19 mouse cellular contexts compared by ENCODE assay signal in the genomic region with DNA sequence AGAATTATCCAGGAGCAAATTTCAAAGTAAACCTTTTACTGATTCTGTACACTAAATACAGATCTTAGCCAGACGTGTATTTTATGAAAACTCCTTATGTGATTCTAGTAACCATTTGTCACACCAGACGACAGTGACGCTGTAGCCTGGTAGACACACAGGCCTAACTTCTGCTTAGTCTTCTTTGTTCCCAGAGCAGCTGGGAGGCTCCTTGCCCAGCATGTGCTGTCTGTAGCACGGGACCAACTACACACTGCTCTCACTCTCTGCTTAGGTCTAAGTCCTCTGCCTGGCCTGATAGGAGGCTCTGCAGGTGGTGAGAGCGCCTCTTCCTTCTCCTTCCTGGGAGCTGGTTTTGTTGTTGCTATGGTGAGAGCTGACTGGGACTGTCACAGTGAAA. TPM values are rescaled to one million over a fixed set of nuclear protein-coding genes. Genes with fewer than 3 reads are reported as not detected.
DNase-seq lines count a peak whose midpoint lies in the region; ATAC-seq and TF ChIP-seq lines count a peak whose summit lies in the region.
"Had no signal": no experiment of that assay in that cellular context is flagged by ENCODE, and none has a peak within 500 bp of the region (broad histone marks: within the 10 kb centered on the region; RNA-seq: fewer than 3 reads in every experiment).

No protein-coding gene starts in this region.

- H3K4me2 ChIP-seq in hindbrain, embryonic 11.5 days (replicated peaks; ENCODE audit: low read depth, low read length) = no peak overlapping the region
- no peak overlapping the region for H3K4me2 ChIP-seq in hindbrain, embryonic 14.5 days (replicated peaks)
- H3K4me2 ChIP-seq in intestine, postnatal 0 days (replicated peaks; ENCODE audit: low read depth) = no peak overlapping the region
- no peak overlapping the region for H3K4me2 ChIP-seq in kidney, embryonic 14.5 days (replicated peaks; ENCODE audit: low read depth, low read length)
- H3K4me2 ChIP-seq: embryonic facial prominence, embryonic 12.5 days; heart, embryonic 12.5 days; limb, embryonic 13.5 days; midbrain, embryonic 13.5 days had no signal

- ATAC-seq in hindbrain, embryonic 11.5 days (ENCODE audit: low FRiP score) = no peak
- no peak for ATAC-seq in hindbrain, embryonic 14.5 days (ENCODE audit: low FRiP score)
- peak; percentile 95 for ATAC-seq in intestine, postnatal 0 days
- no peak for ATAC-seq in kidney, embryonic 14.5 days (ENCODE audit: low FRiP score, low TSS enrichment)
- ATAC-seq: liver, postnatal 0 days had no signal

- no peaks in the 10 kb centered on the region for H3K27me3 ChIP-seq in hindbrain, embryonic 11.5 days (ENCODE audit: control insufficient read depth, insufficient read depth, low read length)
- no peaks in the 10 kb centered on the region for H3K27me3 ChIP-seq in hindbrain, embryonic 14.5 days (ENCODE audit: control insufficient read depth, insufficient read depth, low read length)
- H3K27me3 ChIP-seq in intestine, postnatal 0 days (replicated peaks; ENCODE audit: control insufficient read depth, insufficient read depth, low read length) = no peaks in the 10 kb centered on the region
- no peaks in the 10 kb centered on the region for H3K27me3 ChIP-seq in kidney, embryonic 14.5 days (ENCODE audit: control insufficient read depth, insufficient read depth, low read length)
- H3K27me3 ChIP-seq: embryonic facial prominence, embryonic 12.5 days; heart, embryonic 12.5 days; limb, embryonic 13.5 days; midbrain, embryonic 13.5 days had no signal

- DNase-seq in hindbrain, embryonic 11.5 days (ENCODE audit: low spot score) = peak; percentile 10
- no peak for DNase-seq in hindbrain, embryonic 14.5 days (ENCODE audit: low spot score)
- DNase-seq in right cerebral cortex, adult 2 months (ENCODE audit: low spot score in 2 of 2) = peak; percentile 34 to 44
- no peak for DNase-seq in right cerebral cortex, postnatal 4 days
- no peak for DNase-seq in urinary bladder, postnatal 4 days (ENCODE audit: low spot score in 2 of 2)
- no peak for DNase-seq in urinary bladder, postnatal 25 days (ENCODE audit: low spot score)
- DNase-seq: cerebellum, adult 18-20 months; gastrocnemius, postnatal 25 days; heart, postnatal 4 days; liver, postnatal 0 days; lung, postnatal 36 days; right cerebral cortex, postnatal 25 days; thymus, adult 2 months had no signal

- H3K27ac ChIP-seq in hindbrain, embryonic 11.5 days (ENCODE audit: low read depth, low read length) = 0 out of 2 replicates have a peak overlapping the region, but pooled peaks have one; percentile 2
- H3K27ac ChIP-seq in hindbrain, embryonic 14.5 days = no peak overlapping the region
- 0 out of 2 replicates have a peak overlapping the region, but pooled peaks have one; percentile 24 for H3K27ac ChIP-seq in intestine, postnatal 0 days (ENCODE audit: low read depth, low read length)
- no peak overlapping the region for H3K27ac ChIP-seq in kidney, embryonic 14.5 days (ENCODE audit: low read depth, low read length)
- H3K27ac ChIP-seq: embryonic facial prominence, embryonic 12.5 days; limb, embryonic 13.5 days; midbrain, embryonic 13.5 days had no signal

- no peak overlapping the region for H3K4me3 ChIP-seq in hindbrain, embryonic 11.5 days (ENCODE audit: low read depth, low read length)
- H3K4me3 ChIP-seq in hindbrain, embryonic 14.5 days (replicated peaks; ENCODE audit: low read length) = no peak overlapping the region
- H3K4me3 ChIP-seq in intestine, postnatal 0 days (ENCODE audit: low read depth, low read length) = no peak overlapping the region
- no peak overlapping the region for H3K4me3 ChIP-seq in kidney, embryonic 14.5 days (ENCODE audit: low read length)
- H3K4me3 ChIP-seq: embryonic facial prominence, embryonic 12.5 days; heart, embryonic 12.5 days; limb, embryonic 13.5 days; midbrain, embryonic 13.5 days had no signal

- H3K9me3 ChIP-seq in hindbrain, embryonic 11.5 days (ENCODE audit: control insufficient read depth, low read length) = no peaks in the 10 kb centered on the region
- no peaks in the 10 kb centered on the region for H3K9me3 ChIP-seq in hindbrain, embryonic 14.5 days (ENCODE audit: control insufficient read depth, low read length)
- H3K9me3 ChIP-seq in intestine, postnatal 0 days (ENCODE audit: control insufficient read depth) = no peaks in the 10 kb centered on the region
- no peaks in the 10 kb centered on the region for H3K9me3 ChIP-seq in kidney, embryonic 14.5 days (ENCODE audit: control insufficient read depth, low read length)
- H3K9me3 ChIP-seq: embryonic facial prominence, embryonic 12.5 days; limb, embryonic 13.5 days; midbrain, embryonic 13.5 days had no signal

- no peak overlapping the region for H3K9ac ChIP-seq in hindbrain, embryonic 11.5 days (ENCODE audit: low read depth, low read length)
- no peak overlapping the region for H3K9ac ChIP-seq in hindbrain, embryonic 14.5 days
- H3K9ac ChIP-seq in intestine, postnatal 0 days (ENCODE audit: low read depth, low read length) = no peak overlapping the region
- no peak overlapping the region for H3K9ac ChIP-seq in kidney, embryonic 14.5 days (ENCODE audit: low read depth, low read length)
- H3K9ac ChIP-seq: embryonic facial prominence, embryonic 12.5 days; heart, embryonic 12.5 days; limb, embryonic 13.5 days; liver, postnatal 0 days; midbrain, embryonic 13.5 days had no signal

- no peaks in the 10 kb centered on the region for H3K4me1 ChIP-seq in hindbrain, embryonic 11.5 days (replicated peaks; ENCODE audit: control insufficient read depth, insufficient read depth, low read length)
- H3K4me1 ChIP-seq in hindbrain, embryonic 14.5 days (replicated peaks; ENCODE audit: control insufficient read depth, insufficient read depth, low read length) = peaks cover 3% of the 10 kb centered on the region
- H3K4me1 ChIP-seq in intestine, postnatal 0 days (replicated peaks; ENCODE audit: control insufficient read depth, insufficient read depth, low read length) = 0 out of 2 replicates have a peak, but pooled peaks cover 9% of the 10 kb centered on the region
- no peaks in the 10 kb centered on the region for H3K4me1 ChIP-seq in kidney, embryonic 14.5 days (ENCODE audit: control insufficient read depth, insufficient read depth, low read length)
- H3K4me1 ChIP-seq: embryonic facial prominence, embryonic 12.5 days; limb, embryonic 13.5 days had no signal

- WGBS in hindbrain, embryonic 11.5 days = 54% methylated on average over 5 of the region's 5 CpGs
- 25% methylated on average over 5 of the region's 5 CpGs for WGBS in hindbrain, embryonic 14.5 days
- 45% methylated on average over 5 of the region's 5 CpGs for WGBS in intestine, postnatal 0 days
- whole genome bisulfite sequencing in kidney, embryonic 14.5 days = 85% methylated on average over 5 of the region's 5 CpGs

- no peaks in the 10 kb centered on the region for H3K36me3 ChIP-seq in hindbrain, embryonic 11.5 days (ENCODE audit: control insufficient read depth, insufficient read depth, low read length)
- H3K36me3 ChIP-seq in hindbrain, embryonic 14.5 days (replicated peaks; ENCODE audit: control insufficient read depth, insufficient read depth) = no peaks in the 10 kb centered on the region; the same call in none of the 2 replicates
- H3K36me3 ChIP-seq in intestine, postnatal 0 days (ENCODE audit: control insufficient read depth, insufficient read depth) = peaks cover 9% of the 10 kb centered on the region; the same call in 1 of the 2 replicates
- peaks cover 16% of the 10 kb centered on the region for H3K36me3 ChIP-seq in kidney, embryonic 14.5 days (ENCODE audit: control insufficient read depth, insufficient read depth, low read length)

- no peak for TF ChIP-seq CTCF in intestine, postnatal 0 days (IDR thresholded peaks at IDR 0.05; ENCODE audit: low read depth)

RNA-seq across cellular contexts. Expression of a gene that starts 35.2 kb away (rescaled TPM):
- polyA plus RNA-seq in hindbrain, embryonic 11.5 days (2014; fragmentation: Nextera tagmentation; extraction: Ambion mirVana) = 17.4 and 18.8 TPM in 2 replicates
- 26.7 and 29.6 TPM in 2 replicates for polyA plus RNA-seq in hindbrain, embryonic 14.5 days (2014; fragmentation: Nextera tagmentation; extraction: Ambion mirVana)
- polyA plus RNA-seq in intestine, postnatal 0 days (2015; fragmentation: Nextera tagmentation; extraction: Ambion mirVana) = 5.5 and 6.7 TPM in 2 replicates
- 6.5 and 14.9 TPM in 2 replicates for polyA plus RNA-seq in kidney, embryonic 14.5 days (2014; fragmentation: Nextera tagmentation; extraction: Ambion mirVana)

Comparison
In these comparisons a context has a peak if more than half of its experiments do, and no peak if none do; other contexts are left out.
1. DNase-seq: peak in hindbrain, embryonic 11.5 days (single experiment) and right cerebral cortex, adult 2 months (2 of 2); none in hindbrain, embryonic 14.5 days (single experiment), right cerebral cortex, postnatal 4 days (single experiment), urinary bladder, postnatal 4 days (0 of 2) and urinary bladder, postnatal 25 days (single experiment).
2. H3K27ac ChIP-seq: peak in hindbrain, embryonic 11.5 days (single experiment) and intestine, postnatal 0 days (single experiment); none in hindbrain, embryonic 14.5 days (single experiment) and kidney, embryonic 14.5 days (single experiment).